Mouse (Mus musculus): ENCODE results near the gene Gnmt. TPM values are rescaled to one million over a fixed set of nuclear protein-coding genes. Genes with fewer than 3 reads are reported as not detected.

Gene Gnmt
- polyA plus RNA-seq (2012; rRNA removed) = 54.3 and 59.7 TPM in 2 replicates

DNA sequence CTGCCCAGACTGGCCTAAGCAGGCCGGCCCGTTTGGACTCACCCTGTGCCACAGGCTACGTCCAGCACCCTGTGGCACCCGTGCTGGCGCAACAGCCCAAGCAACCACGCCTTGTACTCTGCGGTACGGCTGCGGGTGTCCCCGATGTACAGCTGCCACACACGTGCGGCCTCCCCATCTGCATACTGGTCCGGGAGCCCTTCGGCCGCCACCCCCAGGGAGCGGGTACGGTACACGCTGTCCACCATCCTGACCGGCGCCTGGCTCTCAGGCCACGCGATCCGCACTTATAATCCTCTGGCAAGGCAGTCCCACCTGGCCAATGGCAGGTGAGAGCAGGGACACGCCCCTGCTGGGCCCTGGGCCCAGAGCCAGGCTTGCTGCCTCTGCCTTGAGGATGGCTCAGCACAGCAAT, at the start of gene Gnmt:
TSS of gene Gnmt (minus strand) at position 265 of the 415 bp plus-strand sequence.
- H3K4me3 ChIP-seq (ENCODE audit: insufficient read depth, low read depth, low read length) = peak within 1 kb of the TSS; percentile 47
- H3K27ac ChIP-seq (ENCODE audit: insufficient read depth, low read depth, low read length) = no peak within 1 kb of the TSS; the same call in 1 of the 2 replicates
- H3K4me1 ChIP-seq (ENCODE audit: control insufficient read depth, insufficient read depth, low read length) = peaks cover 7% of the 10 kb centered on the region; the same call in 1 of the 2 replicates
- 19% methylated on average over 24 of the region's 24 CpGs for WGBS
- no peaks in the 10 kb centered on the region for H3K27me3 ChIP-seq (replicated peaks; ENCODE audit: control insufficient read depth, insufficient read depth, low read length)
- DNase-seq = peak; percentile 94
- no peaks in the 10 kb centered on the region for H3K36me3 ChIP-seq (ENCODE audit: control insufficient read depth, insufficient read depth, low read length)
- TF ChIP-seq POLR2A (IDR thresholded peaks at IDR 0.05; ENCODE audit: low read depth, low read length) (peak; percentile 40), CTCF (conservative IDR thresholded peaks at IDR 0.05; ENCODE audit: insufficient read depth, insufficient read length, low read depth, low read length) (no peak)

GRCm38 (mm10) chr17:46776087-46776486, 47.1 kb upstream of the Gnmt start:
- 69% methylated on average over 3 of the region's 3 CpGs for WGBS
- Histone ChIP-seq H3K36me3 (ENCODE audit: control insufficient read depth, insufficient read depth, low read length) (peaks cover 1% of the 10 kb centered on the region; the same call in 1 of the 2 replicates), H3K4me3 (ENCODE audit: insufficient read depth, low read depth, low read length) (no peak overlapping the region), H3K27ac (ENCODE audit: insufficient read depth, low read depth, low read length) (no peak overlapping the region), H3K4me1 (ENCODE audit: control insufficient read depth, insufficient read depth, low read length) (peaks cover 7% of the 10 kb centered on the region; the same call in 1 of the 2 replicates), H3K27me3 (replicated peaks; ENCODE audit: control insufficient read depth, insufficient read depth, low read length) (no peaks in the 10 kb centered on the region)
- TF ChIP-seq POLR2A (IDR thresholded peaks at IDR 0.05; ENCODE audit: low read depth, low read length) = no peak
- TF ChIP-seq CTCF (conservative IDR thresholded peaks at IDR 0.05; ENCODE audit: insufficient read depth, insufficient read length, low read depth, low read length) = no peak
- no peak for DNase-seq

GRCm38 (mm10) chr17:46775070-46775469, 46.1 kb upstream of the Gnmt start:
- Histone ChIP-seq H3K27ac (ENCODE audit: insufficient read depth, low read depth, low read length) (no peak overlapping the region), H3K27me3 (replicated peaks; ENCODE audit: control insufficient read depth, insufficient read depth, low read length) (no peaks in the 10 kb centered on the region), H3K4me1 (ENCODE audit: control insufficient read depth, insufficient read depth, low read length) (peaks cover 7% of the 10 kb centered on the region; the same call in 1 of the 2 replicates), H3K36me3 (ENCODE audit: control insufficient read depth, insufficient read depth, low read length) (peaks cover 1% of the 10 kb centered on the region; the same call in 1 of the 2 replicates), H3K4me3 (ENCODE audit: insufficient read depth, low read depth, low read length) (no peak overlapping the region)
- no peak for TF ChIP-seq CTCF (conservative IDR thresholded peaks at IDR 0.05; ENCODE audit: insufficient read depth, insufficient read length, low read depth, low read length)
- no peak for TF ChIP-seq POLR2A (IDR thresholded peaks at IDR 0.05; ENCODE audit: low read depth, low read length)
- WGBS = 90% methylated on average over 9 of the region's 9 CpGs
- DNase-seq = no peak

- no peak for DNase-seq
Observed at GRCm38 (mm10) chr17:46774131-46774472, 45.1 kb upstream of the Gnmt start.

DNA sequence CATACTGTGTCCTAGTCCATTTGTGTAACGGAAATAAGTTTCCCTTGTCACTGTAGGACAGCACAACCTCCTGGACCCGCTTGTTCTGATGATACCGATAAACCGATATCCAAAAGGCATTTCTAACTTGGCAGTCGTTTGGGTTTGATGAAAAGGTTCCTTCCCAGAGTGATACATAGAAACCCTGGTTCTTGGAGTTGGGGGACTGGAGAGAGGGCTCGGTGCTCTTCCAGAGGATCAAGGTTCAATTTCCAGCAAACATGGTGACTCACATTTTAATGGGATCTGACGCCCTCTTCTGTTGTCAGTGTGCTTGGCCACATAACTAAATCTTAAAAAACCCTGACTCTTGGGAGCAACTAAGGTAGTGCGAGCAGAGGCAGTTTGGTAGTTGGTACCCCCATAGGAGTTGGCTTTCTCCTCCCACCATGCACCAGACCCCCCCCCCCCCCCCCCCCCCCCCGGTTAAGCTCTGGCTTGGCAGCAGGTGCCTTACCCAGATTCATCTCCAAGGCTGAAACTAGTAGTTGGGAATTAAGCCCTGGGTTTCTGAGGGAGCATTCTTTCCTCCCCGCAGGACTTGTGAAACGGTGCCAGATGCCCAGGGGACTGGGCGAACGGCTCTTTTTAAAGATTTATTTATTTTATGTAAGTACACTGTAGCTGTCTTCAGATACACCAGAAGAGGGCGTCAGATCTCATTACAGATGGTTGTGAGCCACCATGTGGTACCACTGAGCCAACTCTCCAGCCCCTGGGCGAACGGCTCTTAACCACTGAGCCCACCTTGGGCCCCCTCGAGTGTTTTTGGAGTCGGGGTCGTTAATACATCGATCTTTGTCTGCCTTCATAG, 44.5 kb upstream of the Gnmt start:
- TF ChIP-seq CTCF (conservative IDR thresholded peaks at IDR 0.05; ENCODE audit: insufficient read depth, insufficient read length, low read depth, low read length) (peak; percentile 22; the same call in 1 of the 2 replicates), POLR2A (IDR thresholded peaks at IDR 0.05; ENCODE audit: low read depth, low read length) (no peak)
- Histone ChIP-seq H3K27ac (ENCODE audit: insufficient read depth, low read depth, low read length) (peak overlapping the region; percentile 47), H3K36me3 (ENCODE audit: control insufficient read depth, insufficient read depth, low read length) (peaks cover 1% of the 10 kb centered on the region; the same call in 1 of the 2 replicates), H3K27me3 (replicated peaks; ENCODE audit: control insufficient read depth, insufficient read depth, low read length) (no peaks in the 10 kb centered on the region), H3K4me1 (ENCODE audit: control insufficient read depth, insufficient read depth, low read length) (peaks cover 7% of the 10 kb centered on the region; the same call in 1 of the 2 replicates), H3K4me3 (ENCODE audit: insufficient read depth, low read depth, low read length) (peak overlapping the region; percentile 89)
- DNase-seq = peak; percentile 45
- 6% methylated on average over 20 of the region's 20 CpGs for WGBS

More at GRCm38 (mm10) chr17:46774131-46774472, 45.1 kb upstream of the Gnmt start:
- H3K4me1 ChIP-seq (ENCODE audit: control insufficient read depth, insufficient read depth, low read length) = peaks cover 7% of the 10 kb centered on the region; the same call in 1 of the 2 replicates
- no peak overlapping the region for H3K27ac ChIP-seq (ENCODE audit: insufficient read depth, low read depth, low read length)
- no peak for TF ChIP-seq CTCF (conservative IDR thresholded peaks at IDR 0.05; ENCODE audit: insufficient read depth, insufficient read length, low read depth, low read length)
- no peak for TF ChIP-seq POLR2A (IDR thresholded peaks at IDR 0.05; ENCODE audit: low read depth, low read length)
- no peak overlapping the region for H3K4me3 ChIP-seq (ENCODE audit: insufficient read depth, low read depth, low read length)
- H3K27me3 ChIP-seq (replicated peaks; ENCODE audit: control insufficient read depth, insufficient read depth, low read length) = no peaks in the 10 kb centered on the region
- peaks cover 1% of the 10 kb centered on the region; the same call in 1 of the 2 replicates for H3K36me3 ChIP-seq (ENCODE audit: control insufficient read depth, insufficient read depth, low read length)
- 42% methylated on average over 2 of the region's 2 CpGs for WGBS

DNA sequence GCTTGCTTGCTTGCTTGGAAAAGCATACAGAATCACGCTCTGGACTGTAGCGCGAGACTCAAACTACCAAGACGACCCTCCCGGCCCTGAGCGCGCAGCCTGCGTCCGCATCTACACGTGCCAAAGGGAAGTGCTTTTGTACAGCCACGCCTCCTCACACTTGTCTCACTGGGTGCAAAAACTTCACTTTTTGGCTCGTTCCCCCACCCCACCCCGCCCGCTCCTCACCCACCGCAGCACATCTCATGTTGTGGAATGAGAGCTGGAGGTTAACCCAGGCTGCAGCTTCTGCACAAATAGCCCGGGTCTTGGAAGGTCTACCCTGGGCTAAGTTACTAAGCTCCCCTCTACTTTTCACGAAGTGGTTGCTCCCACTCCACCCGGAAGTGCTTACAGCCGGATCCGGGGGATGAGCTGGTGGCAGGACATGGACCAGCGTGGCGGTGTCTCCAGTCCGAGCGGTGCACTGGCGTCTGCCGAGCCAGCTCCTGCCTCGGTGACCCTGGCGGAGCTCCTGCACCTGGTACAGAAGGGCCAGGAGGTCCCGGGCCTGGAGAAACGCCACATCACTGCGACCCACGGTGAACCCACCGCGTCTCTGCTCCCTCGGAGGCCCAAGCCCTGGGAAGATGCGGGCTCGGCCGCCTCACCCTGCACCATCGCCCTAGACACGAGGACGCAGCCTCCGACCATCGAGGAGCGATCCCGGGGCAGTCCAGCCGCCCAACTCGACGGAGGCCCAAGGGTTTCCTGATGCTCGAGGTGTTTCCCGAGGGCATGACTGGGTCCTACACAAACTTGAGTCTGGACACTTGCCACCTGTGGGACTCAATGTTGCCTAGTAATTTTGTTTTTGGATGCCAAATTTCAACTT, 43.7 kb upstream of the Gnmt start, which contains the start of gene 2310039H08Rik:
TSS of gene 2310039H08Rik (plus strand) at position 232 of the 874 bp plus-strand sequence.
- under 1% methylated on average over 48 of the region's 50 CpGs for WGBS
- Histone ChIP-seq H3K4me1 (ENCODE audit: control insufficient read depth, insufficient read depth, low read length) (peaks cover 7% of the 10 kb centered on the region; the same call in 1 of the 2 replicates), H3K36me3 (ENCODE audit: control insufficient read depth, insufficient read depth, low read length) (peaks cover 1% of the 10 kb centered on the region; the same call in 1 of the 2 replicates), H3K4me3 (ENCODE audit: insufficient read depth, low read depth, low read length) (peak within 1 kb of the TSS; percentile 89), H3K27ac (ENCODE audit: insufficient read depth, low read depth, low read length) (peak within 1 kb of the TSS; percentile 75), H3K27me3 (replicated peaks; ENCODE audit: control insufficient read depth, insufficient read depth, low read length) (no peaks in the 10 kb centered on the region)
- peak; percentile 91 for DNase-seq
- TF ChIP-seq CTCF (conservative IDR thresholded peaks at IDR 0.05; ENCODE audit: insufficient read depth, insufficient read length, low read depth, low read length) (no peak), POLR2A (IDR thresholded peaks at IDR 0.05; ENCODE audit: low read depth, low read length) (peak; percentile 72)
